Mouse (Mus musculus): Measurements from ENCODE around the gene Gpr153.

The Gpr153 gene

GRCm38 (mm10) chr4:152264867-152265568 lies 9.0 kb upstream of the Gpr153 start:
- no peak for DNase-seq (ENCODE audit: low spot score in 2 of 2)

DNA sequence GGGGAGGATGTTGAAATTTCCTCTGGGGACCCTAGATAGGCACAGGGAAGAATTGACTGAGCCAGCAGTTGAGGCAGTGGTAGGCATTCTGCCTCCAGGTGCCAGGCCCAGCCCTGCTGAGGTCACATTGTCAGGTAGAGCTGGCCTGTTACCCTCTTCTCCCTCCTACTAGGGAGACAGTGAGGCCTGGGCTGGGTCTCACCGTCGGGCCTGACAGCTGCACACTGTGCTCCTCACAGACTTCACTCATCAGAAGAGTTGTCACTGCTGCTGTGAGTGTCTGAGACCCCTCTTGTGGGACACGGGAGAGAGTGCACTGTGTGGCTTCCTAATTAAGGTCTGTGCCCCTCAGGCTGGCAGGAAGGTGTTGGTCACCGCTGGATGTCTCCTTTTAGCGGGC lies 8.2 kb upstream of the Gpr153 start:
- no peak for DNase-seq (ENCODE audit: low spot score in 2 of 2)

- no peak for DNase-seq (ENCODE audit: low spot score in 2 of 2)
Measured at GRCm38 (mm10) chr4:152266236-152266895, 7.7 kb upstream of the Gpr153 start.

- DNase-seq (ENCODE audit: low spot score in 2 of 2), result no peak
Measured at GRCm38 (mm10) chr4:152267748-152268369, 6.2 kb upstream of the Gpr153 start.

- no peak for DNase-seq (ENCODE audit: low spot score in 2 of 2)
Measured at GRCm38 (mm10) chr4:152269967-152270366, 4.1 kb upstream of the Gpr153 start.

DNA sequence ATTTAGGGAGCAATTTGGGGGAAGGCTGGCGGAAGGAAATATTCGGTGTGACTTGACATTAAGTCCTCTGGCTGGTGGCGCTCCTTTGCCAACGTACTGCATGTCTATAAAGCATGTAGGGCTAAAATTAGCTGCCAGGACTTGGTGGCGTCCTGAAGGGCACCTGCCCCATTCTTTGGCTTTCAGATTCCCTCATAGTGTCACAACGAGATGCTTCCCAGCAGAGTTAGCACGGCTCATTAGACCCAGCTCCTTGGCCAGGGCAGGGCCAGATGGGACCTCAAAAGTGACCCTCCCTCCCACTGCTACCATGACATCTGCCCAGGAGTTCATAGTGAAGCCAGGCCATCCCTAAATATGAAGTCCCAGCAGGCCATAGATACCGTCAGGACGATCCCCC lies 3.4 kb upstream of the Gpr153 start:
- DNase-seq (ENCODE audit: low spot score in 2 of 2), result no peak

DNA sequence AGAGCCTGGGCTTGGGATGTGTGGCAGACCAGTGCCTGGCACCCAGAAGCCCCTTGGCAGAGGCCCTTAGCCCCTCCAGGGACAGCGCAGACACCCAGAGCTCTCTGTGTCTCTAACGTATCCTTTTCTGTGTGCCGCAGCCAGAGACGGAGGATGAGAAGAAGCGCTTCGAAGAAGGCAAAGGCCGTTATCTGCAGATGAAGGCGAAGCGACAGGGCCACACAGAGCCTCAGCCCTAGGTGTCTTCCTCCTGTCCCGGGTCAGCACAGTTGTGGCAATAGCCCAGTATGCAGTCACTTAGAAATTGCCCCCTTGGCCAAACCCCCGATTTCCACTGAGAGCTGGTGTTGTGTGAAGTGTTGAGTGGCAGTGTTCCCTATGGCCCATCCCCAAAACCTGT lies 2.7 kb upstream of the Gpr153 start:
- DNase-seq (ENCODE audit: low spot score in 2 of 2), result no peak

- no peak for DNase-seq (ENCODE audit: low spot score in 2 of 2)
Measured at GRCm38 (mm10) chr4:152272006-152272405, 2.0 kb upstream of the Gpr153 start.

GRCm38 (mm10) chr4:152272449-152273049 lies 1.5 kb upstream of the Gpr153 start:
- DNase-seq (ENCODE audit: low spot score in 2 of 2), result no peak

- no peak for DNase-seq (ENCODE audit: low spot score in 2 of 2)
Measured at GRCm38 (mm10) chr4:152273191-152273590, 841 bp upstream of the Gpr153 start.

GRCm38 (mm10) chr4:152274681-152275131 lies 674 bp downstream of the Gpr153 start:
- no peak for DNase-seq (ENCODE audit: low spot score in 2 of 2)

DNA sequence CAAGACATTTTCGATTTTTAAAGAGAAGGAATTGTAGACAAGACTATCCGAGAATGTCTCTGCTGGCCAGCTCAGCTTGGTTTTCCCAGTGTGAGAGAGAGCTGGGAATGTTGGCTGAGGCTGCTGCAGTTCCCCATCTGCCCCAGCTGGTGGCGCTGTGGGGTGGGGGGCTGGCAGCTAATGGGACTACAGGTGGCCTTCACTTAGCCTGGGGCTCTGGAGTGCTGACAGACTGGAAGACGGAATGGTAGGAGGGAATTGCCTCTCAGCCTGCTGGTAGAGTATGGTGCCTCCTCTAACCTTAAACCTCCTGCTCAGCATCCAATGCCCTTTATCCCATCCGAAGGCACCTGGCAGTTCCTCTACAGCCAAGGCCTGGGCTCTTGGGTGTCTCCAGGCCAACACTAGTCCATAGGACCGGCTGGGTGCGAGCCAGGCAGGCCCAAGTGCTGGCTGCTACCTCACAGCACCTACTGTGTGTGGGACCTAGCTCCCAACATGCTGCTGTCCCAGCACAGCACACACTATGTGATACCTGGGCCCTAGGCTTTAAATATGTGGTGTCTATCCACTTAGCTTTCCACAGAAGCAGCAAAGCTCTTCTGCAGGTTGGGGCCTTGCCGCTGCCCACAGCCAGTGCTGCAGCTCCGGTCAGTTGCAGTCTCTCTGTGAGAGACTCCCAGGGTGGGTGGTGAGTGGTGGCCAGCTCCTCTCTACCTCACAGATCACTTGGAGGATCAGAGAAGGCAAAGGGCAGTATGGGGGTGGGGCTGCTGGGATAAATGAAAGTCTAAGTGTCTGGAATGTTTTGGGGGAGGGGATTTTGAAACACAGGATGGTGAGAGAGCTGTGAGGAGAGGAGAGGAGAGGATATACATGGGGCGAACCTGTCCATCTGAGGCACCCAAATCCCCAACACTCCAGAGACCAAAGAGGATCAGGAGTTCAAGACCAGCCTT lies 2.6 kb downstream of the Gpr153 start:
- DNase-seq (ENCODE audit: low spot score in 2 of 2), result no peak

- no peak for DNase-seq (ENCODE audit: low spot score in 2 of 2)
Measured at GRCm38 (mm10) chr4:152277916-152278315, 3.9 kb downstream of the Gpr153 start.

DNA sequence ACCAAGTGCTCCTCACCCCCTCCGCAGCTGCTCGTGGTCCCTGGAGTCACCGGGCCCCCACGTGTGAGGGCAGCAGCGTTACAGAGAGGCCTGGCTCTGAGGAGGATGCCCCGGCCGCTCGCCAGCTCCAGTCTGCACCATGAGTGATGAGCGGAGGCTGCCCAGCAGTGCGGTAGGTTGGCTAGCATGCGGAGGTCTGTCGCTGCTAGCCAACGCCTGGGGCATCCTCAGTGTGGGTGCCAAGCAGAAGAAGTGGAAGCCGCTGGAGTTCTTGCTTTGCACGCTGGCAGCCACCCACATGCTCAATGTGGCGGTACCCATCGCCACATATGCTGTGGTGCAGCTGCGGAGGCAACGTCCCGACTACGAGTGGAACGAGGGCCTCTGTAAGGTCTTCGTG lies 5.0 kb downstream of the Gpr153 start:
- no peak for DNase-seq (ENCODE audit: low spot score in 2 of 2)

- no peak for DNase-seq (ENCODE audit: low spot score in 2 of 2)
Measured at GRCm38 (mm10) chr4:152281601-152282000, 7.6 kb downstream of the Gpr153 start.

DNA sequence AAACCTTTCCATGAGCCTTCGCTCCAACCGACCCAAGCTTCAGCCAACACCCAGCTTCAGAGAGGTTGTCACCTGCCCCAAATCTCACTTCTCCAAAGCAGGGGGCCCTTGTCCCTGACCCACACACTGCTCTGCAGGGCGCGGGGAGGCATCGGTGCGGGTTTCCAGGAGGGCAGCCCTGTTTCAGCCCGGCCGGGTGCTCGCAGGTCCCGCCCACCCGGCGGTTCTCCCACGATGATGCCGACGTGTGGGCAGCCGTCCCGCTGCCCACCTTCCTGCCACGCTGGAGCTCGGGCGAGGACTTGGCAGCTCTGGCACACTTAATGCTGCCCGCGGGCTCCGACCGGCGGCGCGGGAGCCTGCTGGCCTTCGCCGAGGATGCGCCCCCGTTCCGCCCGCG lies 8.7 kb downstream of the Gpr153 start:
- DNase-seq (ENCODE audit: low spot score in 2 of 2), result no peak

DNA sequence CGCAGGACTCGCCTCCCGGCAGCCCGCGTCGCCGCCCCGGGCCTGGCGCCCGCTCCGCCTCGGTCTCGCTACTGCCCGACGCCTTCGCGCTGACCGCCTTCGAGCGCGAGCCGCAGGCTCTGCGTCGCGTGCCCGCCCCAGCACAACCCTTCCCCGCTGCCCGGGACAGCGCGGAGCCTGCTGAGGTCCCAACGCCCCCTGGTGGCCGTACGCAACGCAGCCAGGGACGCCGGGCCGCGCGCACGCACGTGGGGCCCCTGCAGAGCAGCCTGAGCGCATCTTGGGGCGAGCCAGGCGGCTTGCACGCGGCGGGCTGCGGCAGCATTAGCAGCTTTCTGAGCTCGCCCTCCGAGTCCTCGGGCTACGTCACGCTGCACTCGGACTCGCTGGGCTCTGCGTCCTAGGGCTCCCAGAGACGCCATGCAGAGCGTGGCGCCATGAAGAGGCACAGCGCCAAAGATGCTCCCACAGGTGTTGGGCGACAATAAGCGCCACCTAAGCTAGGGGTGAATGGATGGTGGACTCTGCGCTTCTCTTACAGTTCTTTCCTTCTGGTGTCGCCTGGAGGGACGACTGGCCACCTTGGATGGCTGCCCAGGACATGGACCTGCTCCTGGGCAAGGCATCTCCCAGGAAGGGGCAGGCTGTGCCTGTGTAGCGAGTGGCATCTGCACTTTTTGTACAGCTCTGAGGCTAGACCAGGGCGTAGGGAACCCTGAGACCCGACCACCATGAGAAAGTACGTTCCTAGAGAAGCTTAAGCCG lies 9.3 kb downstream of the Gpr153 start:
- peak; percentile 68 to 69 for DNase-seq (ENCODE audit: low spot score in 2 of 2)

GRCm38 (mm10) chr4:152285505-152285904 lies 11.5 kb downstream of the Gpr153 start:
- DNase-seq (ENCODE audit: low spot score in 2 of 2), result no peak

DNA sequence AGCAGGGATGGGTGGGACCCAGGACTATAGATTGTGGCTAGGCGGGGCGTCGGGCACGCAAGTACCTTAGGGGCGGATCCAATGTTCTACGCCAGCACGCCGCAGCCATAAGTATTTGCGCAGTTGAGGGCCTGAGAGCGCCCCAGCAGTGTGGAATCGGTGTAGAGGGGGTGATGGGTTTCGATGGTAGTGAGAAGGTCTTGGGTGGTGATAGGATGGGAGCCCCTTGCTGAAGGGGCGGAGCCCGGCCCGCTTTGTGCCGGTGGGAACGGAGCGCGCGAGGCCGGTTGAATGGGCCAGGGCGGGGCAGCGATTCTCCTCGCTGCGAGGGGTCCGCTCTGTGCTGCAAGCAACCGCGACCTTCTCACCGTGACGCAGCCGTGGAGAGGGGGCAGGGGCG lies 12.2 kb downstream of the Gpr153 start:
- no peak for DNase-seq (ENCODE audit: low spot score in 2 of 2)

DNA sequence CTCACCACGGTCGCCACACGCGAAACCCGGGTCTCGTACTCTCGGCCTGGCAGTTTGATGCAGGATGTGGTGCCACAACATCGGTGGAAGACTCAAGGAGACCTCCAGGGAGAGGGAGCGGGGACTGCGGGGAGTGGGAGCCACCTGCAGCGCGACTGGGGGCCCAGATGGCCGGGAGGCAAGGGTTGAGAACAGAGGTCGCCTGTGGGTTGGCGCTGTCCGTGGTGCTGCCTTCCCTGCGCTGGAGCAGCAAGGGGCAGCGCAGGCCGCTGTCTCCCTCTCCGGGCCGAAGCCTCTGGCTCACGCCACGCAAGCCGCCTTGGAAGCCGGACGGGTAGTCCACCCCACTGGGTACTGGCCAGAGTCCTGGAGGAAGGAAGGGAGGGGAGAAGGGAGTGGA lies 12.9 kb downstream of the Gpr153 start:
- DNase-seq (ENCODE audit: low spot score in 2 of 2), result peak; percentile 23 to 39

All from spleen, postnatal 36 days (tissue).